Mouse (Mus musculus) stomach, postnatal 0 days (tissue): ENCODE measurements around the gene Anxa3.

Source experiments
- CTCF ChIP-seq: IDR thresholded peaks from 2 replicates; pipeline ENCODE4 v1.5.1; 2016; ENCODE audit warnings: antibody characterized with exemption, low read depth, mild to moderate bottlenecking, moderate library complexity
- EP300 ChIP-seq: optimal IDR thresholded peaks from 2 replicates; pipeline ENCODE3; 2016; ENCODE audit warnings: antibody characterized with exemption

DNA sequence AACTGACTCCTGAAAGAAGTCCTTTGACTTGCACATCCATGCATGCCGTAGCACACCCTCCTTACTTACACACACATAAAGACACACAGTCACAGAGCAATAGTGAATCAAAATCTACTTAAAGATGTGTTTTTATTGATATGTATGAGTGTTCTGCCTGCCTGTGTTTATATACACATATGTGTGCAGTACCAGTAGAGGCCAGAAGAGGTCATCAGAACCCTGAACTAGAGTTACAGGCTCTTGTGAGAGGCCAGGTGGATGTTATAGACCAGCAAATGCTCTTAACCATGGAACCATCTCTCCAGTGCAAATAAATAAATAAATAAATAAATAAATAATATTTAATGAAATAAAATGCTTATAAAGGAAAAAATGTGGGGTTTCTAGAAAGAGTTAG, 85.0 kb downstream of the Anxa3 start:
- peak; percentile 74 for TF ChIP-seq CTCF
- no peak for TF ChIP-seq EP300
